Mouse (Mus musculus) spleen, postnatal 36 days (tissue): ENCODE measurements around the gene Ap1ar.
"Not testable (repeated sequence)": the region's sequence is repeated elsewhere in the genome, so short reads cannot be mapped to it uniquely, and the experiment has no call there.

ENCODE experiments used
- DNase-seq, 2 experiments: peaks; one replicate each; pipeline ENCODE4 v3.0.0; 2022; ENCODE audit warnings: low spot score in 2 of 2, mixed read lengths in 1 of 2

The Ap1ar gene

GRCm38 (mm10) chr3:127796271-127796670 lies 41.1 kb downstream of the Ap1ar start:
- DNase-seq, result peak in 1 of 2 experiments; percentile 15

- no peak for DNase-seq
These were observed 41.6 kb downstream of the Ap1ar start for GRCm38 (mm10) chr3:127795762-127796161.

GRCm38 (mm10) chr3:127793022-127793421 lies 44.3 kb downstream of the Ap1ar start:
- DNase-seq, result peak in 1 of 2 experiments; percentile 15

- DNase-seq, result peak; percentile 55 to 68
These were observed 45.4 kb downstream of the Ap1ar start for GRCm38 (mm10) chr3:127791595-127792561.

GRCm38 (mm10) chr3:127791056-127791483 lies 46.3 kb downstream of the Ap1ar start:
- peak; percentile 44 to 63 for DNase-seq

GRCm38 (mm10) chr3:127790234-127791055 lies 46.9 kb downstream of the Ap1ar start:
- DNase-seq, result peak; percentile 41 to 62

- DNase-seq, result peak; percentile 70 to 76
These were observed 47.7 kb downstream of the Ap1ar start, which contains the start of gene Tifa for GRCm38 (mm10) chr3:127789500-127790191. TSS of gene Tifa (plus strand) at chr3:127789805.

GRCm38 (mm10) chr3:127788919-127789318 lies 48.4 kb downstream of the Ap1ar start:
- no peak for DNase-seq

- no peak for DNase-seq
These were observed 49.3 kb downstream of the Ap1ar start for GRCm38 (mm10) chr3:127788038-127788437.

GRCm38 (mm10) chr3:127787032-127787431 lies 50.3 kb downstream of the Ap1ar start:
- no peak for DNase-seq

- DNase-seq, result not testable (repeated sequence)
These were observed 53.6 kb downstream of the Ap1ar start for GRCm38 (mm10) chr3:127783680-127784079.

GRCm38 (mm10) chr3:127782921-127783320 lies 54.4 kb downstream of the Ap1ar start:
- DNase-seq, result no peak

GRCm38 (mm10) chr3:127780921-127781320 lies 56.4 kb downstream of the Ap1ar start:
- DNase-seq, result no peak

- peak; percentile 74 to 76 for DNase-seq
These were observed 57.2 kb downstream of the Ap1ar start, which contains the start of gene Alpk1 for GRCm38 (mm10) chr3:127780021-127780644. TSS of gene Alpk1 (minus strand) at chr3:127780527.

GRCm38 (mm10) chr3:127769146-127769545 lies 68.2 kb downstream of the Ap1ar start:
- DNase-seq, result peak in 1 of 2 experiments; percentile 31

- DNase-seq, result no peak
These were observed 71.4 kb downstream of the Ap1ar start for GRCm38 (mm10) chr3:127765971-127766370.

- DNase-seq, result no peak
These were observed 72.8 kb downstream of the Ap1ar start for GRCm38 (mm10) chr3:127764541-127764940.

- DNase-seq, result peak; percentile 81 to 84
These were observed 74.2 kb downstream of the Ap1ar start for GRCm38 (mm10) chr3:127763076-127763612.

- no peak for DNase-seq
These were observed 74.9 kb downstream of the Ap1ar start for GRCm38 (mm10) chr3:127762403-127762802.

- peak; percentile 6 to 10 for DNase-seq
These were observed 78.1 kb downstream of the Ap1ar start for GRCm38 (mm10) chr3:127759212-127759611.

GRCm38 (mm10) chr3:127758806-127759205 lies 78.5 kb downstream of the Ap1ar start:
- no peak for DNase-seq
